Comparison of ENCODE assay signal across 8 mouse cellular contexts in genomic region chr9:67758686-67759085, GRCm38 (mm10). TPM values are rescaled to one million over a fixed set of nuclear protein-coding genes. Genes with fewer than 3 reads are reported as not detected.
DNase-seq lines count a peak whose midpoint lies in the region; ATAC-seq and TF ChIP-seq lines count a peak whose summit lies in the region.

No protein-coding gene starts in this region.

- no peaks in the 10 kb centered on the region for H3K36me3 ChIP-seq in midbrain, embryonic 13.5 days
- no peaks in the 10 kb centered on the region for H3K36me3 ChIP-seq in stomach, postnatal 0 days (ENCODE audit: control insufficient read depth, insufficient read depth, low read length)

- H3K9ac ChIP-seq in midbrain, embryonic 13.5 days (replicated peaks): no peak overlapping the region
- no peak overlapping the region for H3K9ac ChIP-seq in stomach, postnatal 0 days (ENCODE audit: low read length)

- H3K9me3 ChIP-seq in midbrain, embryonic 13.5 days: no peaks in the 10 kb centered on the region
- no peaks in the 10 kb centered on the region for H3K9me3 ChIP-seq in stomach, postnatal 0 days (ENCODE audit: control insufficient read depth, low read length)

- DNase-seq in A20 (ENCODE audit: low read depth, low spot score) (peak; percentile 47), adipocyte (ENCODE audit: low spot score) (peak; percentile 36)
- DNase-seq in gastrocnemius, postnatal 25 days: peak; percentile 16
- DNase-seq in left cerebral cortex, postnatal 14 days (ENCODE audit: low spot score in 2 of 2): peak; percentile 62 to 73
- peak; percentile 79 for DNase-seq in stomach, postnatal 0 days (ENCODE audit: low spot score)

- no peaks in the 10 kb centered on the region; the same call in 1 of the 2 replicates for H3K4me1 ChIP-seq in cortical plate, adult 2 months (ENCODE audit: control insufficient read depth, insufficient read depth, low read length)
- H3K4me1 ChIP-seq in midbrain, embryonic 13.5 days (replicated peaks): peaks cover 17% of the 10 kb centered on the region
- H3K4me1 ChIP-seq in stomach, postnatal 0 days (replicated peaks; ENCODE audit: control insufficient read depth, insufficient read depth): no peaks in the 10 kb centered on the region

- H3K27me3 ChIP-seq in midbrain, embryonic 13.5 days: peaks cover 25% of the 10 kb centered on the region
- H3K27me3 ChIP-seq in stomach, postnatal 0 days (ENCODE audit: control insufficient read depth, insufficient read depth, low read length): no peaks in the 10 kb centered on the region

- peak; percentile 80 for TF ChIP-seq CTCF in cortical plate, adult 2 months (IDR thresholded peaks at IDR 0.05; ENCODE audit: extremely low read depth, insufficient read depth, low read length)
- TF ChIP-seq CTCF in stomach, postnatal 0 days (IDR thresholded peaks at IDR 0.05; ENCODE audit: low read depth): peak; percentile 92

- peak overlapping the region; percentile 34; the same call in 1 of the 2 replicates for H3K4me3 ChIP-seq in cortical plate, adult 2 months (ENCODE audit: insufficient read depth, low read length)
- H3K4me3 ChIP-seq in midbrain, embryonic 13.5 days (replicated peaks): peak overlapping the region; percentile 61
- no peak overlapping the region; the same call in 1 of the 2 replicates for H3K4me3 ChIP-seq in stomach, postnatal 0 days (ENCODE audit: low read depth, low read length)

- ATAC-seq in inflammation-experienced regulatory T-cells, adult 6 months: peak; percentile 70
- ATAC-seq in midbrain, embryonic 13.5 days: no peak
- ATAC-seq in stomach, postnatal 0 days (ENCODE audit: low FRiP score, low TSS enrichment): peak; percentile 69

- intact Hi-C loops in left cerebral cortex, postnatal 14 days (cut with DNase I): loop anchor here (2.0 kb wide), 1 partner anchor 44 kb away; no protein-coding TSS in a partner anchor

- TF ChIP-seq EP300 in stomach, postnatal 0 days (optimal IDR thresholded peaks at IDR 0.05): no peak

- 5% methylated on average over 9 of the region's 9 CpGs for WGBS in midbrain, embryonic 13.5 days
- WGBS in stomach, postnatal 0 days: 6% methylated on average over 9 of the region's 9 CpGs

- H3K4me2 ChIP-seq in midbrain, embryonic 13.5 days (replicated peaks): peak overlapping the region; percentile 90
- H3K4me2 ChIP-seq in stomach, postnatal 0 days (replicated peaks; ENCODE audit: low read depth): peak overlapping the region; percentile 87

- TF ChIP-seq POLR2A in cortical plate, adult 2 months (IDR thresholded peaks at IDR 0.05; ENCODE audit: extremely low read depth, insufficient read depth, low read length): no peak

- no peak overlapping the region for H3K27ac ChIP-seq in cortical plate, adult 2 months (ENCODE audit: insufficient read depth, low read length)
- no peak overlapping the region for H3K27ac ChIP-seq in midbrain, embryonic 13.5 days
- no peak overlapping the region for H3K27ac ChIP-seq in stomach, postnatal 0 days (replicated peaks)

RNA-seq across cellular contexts. Expression of gene C2cd4b, which starts 0.6 kb away (rescaled TPM):
- polyA plus RNA-seq in cortical plate, adult 2 months (2012; rRNA removed): 2.8 and 4.5 TPM in 2 replicates
- total RNA-seq in gastrocnemius, postnatal 25 days (2021): under 1 TPM; 0.20 to 0.27 TPM
- not detected for polyA plus RNA-seq in inflammation-experienced regulatory T-cells, adult 6 months (2017; shearing (Covaris generic))
- 1 to 10 TPM; 4.4 to 5.7 TPM for total RNA-seq in left cerebral cortex, postnatal 14 days (2021)
- 0.20 and 0.44 TPM in 2 replicates for polyA plus RNA-seq in midbrain, embryonic 13.5 days (2015; fragmentation: Nextera tagmentation; extraction: Ambion mirVana)
- polyA plus RNA-seq in stomach, postnatal 0 days (2015; fragmentation: Nextera tagmentation; extraction: Ambion mirVana): 2.9 and 3.8 TPM in 2 replicates

Comparison
In these comparisons a context has a peak if more than half of its experiments do, and no peak if none do; other contexts are left out.
1. DNase-seq: peak in every context shown above with its lines; median percentile 79 in stomach, postnatal 0 days; 68 in left cerebral cortex, postnatal 14 days; 47 in A20; 36 in adipocyte; 16 in gastrocnemius, postnatal 25 days.